Mouse (Mus musculus): ENCODE results near the gene Nepro.

The Nepro gene

GRCm38 (mm10) chr16:44767506-44767905, 43.4 kb downstream of the Nepro start:
- no peak for DNase-seq (ENCODE audit: low spot score)

- DNase-seq (ENCODE audit: low spot score): no peak
These were observed 43.9 kb downstream of the Nepro start for GRCm38 (mm10) chr16:44767967-44768366.

GRCm38 (mm10) chr16:44772577-44772976, 48.5 kb downstream of the Nepro start:
- DNase-seq (ENCODE audit: low spot score): no peak

- no peak for DNase-seq (ENCODE audit: low spot score)
These were observed 49.6 kb downstream of the Nepro start for GRCm38 (mm10) chr16:44773673-44774072.

- no peak for DNase-seq (ENCODE audit: low spot score)
These were observed 50.1 kb downstream of the Nepro start for GRCm38 (mm10) chr16:44774201-44774600.

GRCm38 (mm10) chr16:44778538-44779147, 54.5 kb downstream of the Nepro start:
- no peak for DNase-seq (ENCODE audit: low spot score)

- DNase-seq (ENCODE audit: low spot score): no peak
These were observed 55.4 kb downstream of the Nepro start for GRCm38 (mm10) chr16:44779494-44779893.

GRCm38 (mm10) chr16:44780751-44781150, 56.6 kb downstream of the Nepro start:
- DNase-seq (ENCODE audit: low spot score): no peak
